Comparison of ENCODE assay signal across 15 mouse cellular contexts in the genomic region with DNA sequence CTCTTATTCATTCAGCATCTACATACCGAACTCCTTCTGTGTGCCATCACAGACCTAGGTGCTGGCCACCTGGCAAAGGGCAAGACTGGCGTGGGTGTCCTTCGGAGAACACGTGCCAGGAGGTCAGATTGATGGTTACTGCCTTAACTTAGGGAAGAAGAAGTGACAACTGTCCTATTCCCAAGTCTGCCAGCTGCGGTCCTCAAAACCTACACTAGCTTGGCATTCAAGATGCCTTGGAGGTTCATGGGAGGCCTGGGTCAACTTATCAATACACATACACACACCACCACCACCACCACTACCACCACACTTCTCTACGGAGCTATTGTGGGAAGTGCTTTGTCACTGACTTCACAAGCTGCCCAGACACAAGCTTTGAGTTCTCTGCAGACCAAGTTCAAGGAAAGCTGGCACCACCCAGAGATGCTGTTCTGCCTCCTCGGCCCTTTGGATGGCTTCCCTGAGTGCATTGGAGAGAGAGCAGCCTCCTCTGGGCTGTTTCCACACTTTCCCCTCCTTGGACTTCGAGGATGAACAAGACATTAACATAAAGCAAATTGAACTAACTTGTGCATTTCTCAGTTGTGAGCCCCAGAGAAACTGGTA. TPM values are rescaled to one million over a fixed set of nuclear protein-coding genes. Genes with fewer than 3 reads are reported as not detected.
DNase-seq lines count a peak whose midpoint lies in the region; ATAC-seq and TF ChIP-seq lines count a peak whose summit lies in the region.
"Had no signal": no experiment of that assay in that cellular context is flagged by ENCODE, and none has a peak within 500 bp of the region (broad histone marks: within the 10 kb centered on the region; RNA-seq: fewer than 3 reads in every experiment).

No protein-coding gene starts in this region.

- ATAC-seq in forebrain, embryonic 14.5 days, result no peak
- no peak for ATAC-seq in granulocyte monocyte progenitor cell, adult 5-6 weeks (replicated peaks; ENCODE audit: poor library complexity, severe bottlenecking)
- ATAC-seq: intestine, postnatal 0 days had no signal

- H3K4me1 ChIP-seq in forebrain, embryonic 14.5 days (ENCODE audit: control insufficient read depth, insufficient read depth, low read length), result peaks cover 31% of the 10 kb centered on the region
- H3K4me1 ChIP-seq in midbrain, embryonic 10.5 days, result peaks cover 79% of the 10 kb centered on the region
- peaks cover 19% of the 10 kb centered on the region for H3K4me1 ChIP-seq in olfactory bulb, adult 2 months (ENCODE audit: control insufficient read depth, insufficient read depth, low read length)

- 60% methylated on average over 8 of the region's 8 CpGs for WGBS in forebrain, embryonic 14.5 days
- 69% methylated on average over 8 of the region's 8 CpGs for WGBS in midbrain, embryonic 10.5 days
- WGBS in olfactory bulb, adult 2 months, result 53% methylated on average over 8 of the region's 8 CpGs

- H3K27me3 ChIP-seq in forebrain, embryonic 14.5 days (replicated peaks; ENCODE audit: control insufficient read depth, insufficient read depth, low read length), result no peaks in the 10 kb centered on the region
- peaks cover 67% of the 10 kb centered on the region for H3K27me3 ChIP-seq in midbrain, embryonic 10.5 days (ENCODE audit: low read depth, poor library complexity, severe bottlenecking)

- H3K4me3 ChIP-seq in left cerebral cortex, adult 2 months, result peak overlapping the region; percentile 52; the same call in 1 of the 2 replicates
- H3K4me3 ChIP-seq in forebrain, embryonic 14.5 days (ENCODE audit: low read depth, low read length), result peak overlapping the region; percentile 76
- peak overlapping the region; percentile 69 for H3K4me3 ChIP-seq in midbrain, embryonic 10.5 days
- H3K4me3 ChIP-seq in olfactory bulb, adult 2 months (ENCODE audit: insufficient read depth, low read depth, low read length), result peak overlapping the region; percentile 1; the same call in 1 of the 2 replicates

- intact Hi-C loops in left cerebral cortex, adult 2 months (cut with DNase I), result loop anchor here (2.0 kb wide), 1 partner anchor 117 kb away; no protein-coding TSS in a partner anchor
- intact Hi-C loops in heart, postnatal 14 days (cut with DNase I), result no loop called here

- H3K9ac ChIP-seq in forebrain, embryonic 14.5 days (ENCODE audit: low read length), result peak overlapping the region; percentile 95; the same call in 1 of the 2 replicates
- H3K9ac ChIP-seq: heart, embryonic 15.5 days; liver, embryonic 14.5 days had no signal

- H3K9me3 ChIP-seq in forebrain, embryonic 14.5 days (replicated peaks; ENCODE audit: control insufficient read depth, low read length), result no peaks in the 10 kb centered on the region
- no peaks in the 10 kb centered on the region for H3K9me3 ChIP-seq in midbrain, embryonic 10.5 days (replicated peaks)
- H3K9me3 ChIP-seq: heart, embryonic 15.5 days had no signal

- H3K27ac ChIP-seq in left cerebral cortex, adult 2 months, result no peak overlapping the region
- H3K27ac ChIP-seq in forebrain, embryonic 14.5 days (ENCODE audit: low read depth, low read length), result 0 out of 2 replicates have a peak overlapping the region, but pooled peaks have one; percentile 33
- H3K27ac ChIP-seq in midbrain, embryonic 10.5 days (replicated peaks), result peak overlapping the region; percentile 96; the same call in 1 of the 2 replicates
- no peak overlapping the region for H3K27ac ChIP-seq in olfactory bulb, adult 2 months (ENCODE audit: insufficient read depth, low read depth, low read length)
- H3K27ac ChIP-seq: heart, embryonic 15.5 days; liver, embryonic 14.5 days; stomach, postnatal 0 days had no signal

- no peak for DNase-seq in left cerebral cortex, adult 2 months (ENCODE audit: extremely low spot score in 1 of 2, low spot score in 2 of 2)
- DNase-seq in left cerebral cortex, adult 11 months (ENCODE audit: low spot score), result no peak
- DNase-seq in forebrain, embryonic 14.5 days (ENCODE audit: low spot score), result no peak
- peak; percentile 20 for DNase-seq in midbrain, embryonic 10.5 days (ENCODE audit: low spot score)
- DNase-seq in heart, postnatal 14 days, result no peak
- DNase-seq in urinary bladder, postnatal 36 days (ENCODE audit: low spot score in 2 of 2), result no peak
- DNase-seq: gastrocnemius, postnatal 36 days; lung, postnatal 36 days had no signal

- H3K36me3 ChIP-seq in forebrain, embryonic 14.5 days (ENCODE audit: control insufficient read depth, insufficient read depth, low read length), result no peaks in the 10 kb centered on the region
- no peaks in the 10 kb centered on the region; the same call in 1 of the 2 replicates for H3K36me3 ChIP-seq in midbrain, embryonic 10.5 days
- H3K36me3 ChIP-seq: heart, embryonic 15.5 days had no signal

- TF ChIP-seq CTCF in left cerebral cortex, adult 2 months (IDR thresholded peaks at IDR 0.05), result no peak
- TF ChIP-seq CTCF in olfactory bulb, adult 2 months (IDR thresholded peaks at IDR 0.05; ENCODE audit: insufficient read depth, low read depth, low read length), result no peak

- TF ChIP-seq POLR2A in olfactory bulb, adult 2 months (IDR thresholded peaks at IDR 0.05; ENCODE audit: insufficient read depth, low read depth, low read length), result no peak

- peak overlapping the region; percentile 57 for H3K4me2 ChIP-seq in forebrain, embryonic 14.5 days (ENCODE audit: low read length)

RNA-seq across cellular contexts. Expression of a gene that starts 2.1 kb away (rescaled TPM):
- 10 to 100 TPM; 15.9 to 18.1 TPM for total RNA-seq in left cerebral cortex, adult 2 months (2021)
- 39.5 and 58.9 TPM in 2 replicates for polyA plus RNA-seq in forebrain, embryonic 14.5 days (2014; fragmentation: Nextera tagmentation; extraction: Ambion mirVana)
- 17.7 and 33.2 TPM in 2 replicates for polyA plus RNA-seq in midbrain, embryonic 10.5 days (2016; fragmentation: Nextera tagmentation; extraction: Ambion mirVana)
- 50.8 TPM in 1 of 2 replicates, not detected in the other for polyA plus RNA-seq in olfactory bulb, adult 2 months (2012; ENCODE audit: insufficient read depth, insufficient read length, low replicate concordance, missing spikeins)
- total RNA-seq in granulocyte monocyte progenitor cell, adult 5-6 weeks (2014; fragmentation: Nextera tagmentation), result not detected in 2 replicates
- total RNA-seq in granulocyte monocyte progenitor cell, adult 5-6 weeks (2017), result not detected in 2 replicates
- total RNA-seq in heart, postnatal 14 days (2021), result not detected
- total RNA-seq: gastrocnemius, postnatal 36 days had no signal
- polyA plus RNA-seq: C2C12; liver, embryonic 14.5 days had no signal

RNA-seq across cellular contexts. Expression of a gene that starts 51.9 kb away (rescaled TPM):
- 10 to 100 TPM; 34.3 to 39.7 TPM for total RNA-seq in left cerebral cortex, adult 2 months (2021)
- polyA plus RNA-seq in forebrain, embryonic 14.5 days (2014; fragmentation: Nextera tagmentation; extraction: Ambion mirVana), result 24.5 and 28.3 TPM in 2 replicates
- polyA plus RNA-seq in midbrain, embryonic 10.5 days (2016; fragmentation: Nextera tagmentation; extraction: Ambion mirVana), result 19.5 and 21.6 TPM in 2 replicates
- polyA plus RNA-seq in olfactory bulb, adult 2 months (2012; ENCODE audit: insufficient read depth, insufficient read length, low replicate concordance, missing spikeins), result not detected in 2 replicates
- total RNA-seq in granulocyte monocyte progenitor cell, adult 5-6 weeks (2014; fragmentation: Nextera tagmentation), result 5.4 and 11.1 TPM in 2 replicates
- 9.1 and 9.6 TPM in 2 replicates for total RNA-seq in granulocyte monocyte progenitor cell, adult 5-6 weeks (2017)
- total RNA-seq in heart, postnatal 14 days (2021), result 1 to 10 TPM; 5.9 TPM

Comparison
In these comparisons a context has a peak if more than half of its experiments do, and no peak if none do; other contexts are left out.
1. H3K27ac ChIP-seq: peak in forebrain, embryonic 14.5 days (single experiment) and midbrain, embryonic 10.5 days (single experiment); none in left cerebral cortex, adult 2 months (single experiment) and olfactory bulb, adult 2 months (single experiment).
2. H3K4me3 ChIP-seq: peak in every context shown above with its lines; median percentile 76 in forebrain, embryonic 14.5 days; 69 in midbrain, embryonic 10.5 days; 52 in left cerebral cortex, adult 2 months; 1 in olfactory bulb, adult 2 months.
3. RNA of a gene that starts 2.1 kb away (total RNA-seq): 15.9 to 18.1 TPM in left cerebral cortex, adult 2 months; not detected in heart, postnatal 14 days and not detected in granulocyte monocyte progenitor cell, adult 5-6 weeks; every median in the first group is over 10 times any median in the second.